Mouse (Mus musculus): Measurements from ENCODE around the gene Prr19. TPM values are rescaled to one million over a fixed set of nuclear protein-coding genes. Genes with fewer than 3 reads are reported as not detected.

Gene Prr19
- polyA plus RNA-seq, 1 experiment from 2014 or later, result 1.1 TPM

- Histone ChIP-seq H3K27me3 (no peaks in the 10 kb centered on the region), H3K9me3 (no peaks in the 10 kb centered on the region), H3K4me1 (peaks cover 70% of the 10 kb centered on the region), H3K27ac (peak overlapping the region; percentile 100), H3K36me3 (peaks cover 16% of the 10 kb centered on the region), H3K4me2 (replicated peaks) (peak overlapping the region; percentile 82), H3K4me3 (peak overlapping the region; percentile 85), H3K9ac (peak overlapping the region; percentile 70)
- ATAC-seq (ENCODE audit: low FRiP score, low read depth), result peak; percentile 48
- WGBS, result under 1% methylated on average over 57 of the region's 60 CpGs
Observed at GRCm38 (mm10) chr7:25278341-25279075, 22.7 kb upstream of the Prr19 start.

- Histone ChIP-seq H3K36me3 (peaks cover 10% of the 10 kb centered on the region), H3K4me1 (peaks cover 70% of the 10 kb centered on the region)
- WGBS, result under 1% methylated on average over 44 of the region's 49 CpGs
Observed at GRCm38 (mm10) chr7:25279076-25279860, 21.9 kb upstream of the Prr19 start.

GRCm38 (mm10) chr7:25279861-25280791 lies 21.1 kb upstream of the Prr19 start:
- Histone ChIP-seq H3K4me1 (peaks cover 70% of the 10 kb centered on the region), H3K9ac (peak overlapping the region; percentile 70), H3K27ac (peak overlapping the region; percentile 100), H3K9me3 (no peaks in the 10 kb centered on the region), H3K27me3 (no peaks in the 10 kb centered on the region), H3K4me3 (peak overlapping the region; percentile 85), H3K36me3 (peaks cover 9% of the 10 kb centered on the region), H3K4me2 (replicated peaks) (peak overlapping the region; percentile 82)
- 0% methylated on average over 6 of the region's 6 CpGs for WGBS
- peak; percentile 51 for ATAC-seq (ENCODE audit: low FRiP score, low read depth)

More at GRCm38 (mm10) chr7:25279076-25279860, 21.9 kb upstream of the Prr19 start:
- peak overlapping the region; percentile 70 for H3K9ac ChIP-seq
- ATAC-seq (ENCODE audit: low FRiP score, low read depth), result peak; percentile 48
- H3K9me3 ChIP-seq, result no peaks in the 10 kb centered on the region
- H3K27me3 ChIP-seq, result no peaks in the 10 kb centered on the region
- peak overlapping the region; percentile 82 for H3K4me2 ChIP-seq (replicated peaks)
- H3K27ac ChIP-seq, result peak overlapping the region; percentile 100
- peak overlapping the region; percentile 85 for H3K4me3 ChIP-seq

- 15% methylated on average over 12 of the region's 12 CpGs for WGBS
- Histone ChIP-seq H3K27me3 (no peaks in the 10 kb centered on the region), H3K27ac (peak overlapping the region; percentile 100), H3K4me1 (peaks cover 59% of the 10 kb centered on the region), H3K4me3 (peak overlapping the region; percentile 85), H3K36me3 (peaks cover 17% of the 10 kb centered on the region), H3K4me2 (replicated peaks) (peak overlapping the region; percentile 82), H3K9me3 (no peaks in the 10 kb centered on the region), H3K9ac (peak overlapping the region; percentile 50)
- no peak for ATAC-seq (ENCODE audit: low FRiP score, low read depth)
Observed at GRCm38 (mm10) chr7:25281166-25281733, 20.0 kb upstream of the Prr19 start.

- peaks cover 24% of the 10 kb centered on the region for H3K36me3 ChIP-seq
- H3K4me2 ChIP-seq (replicated peaks), result peak overlapping the region; percentile 82
- no peaks in the 10 kb centered on the region for H3K27me3 ChIP-seq
- peak overlapping the region; percentile 100 for H3K27ac ChIP-seq
- peak; percentile 74 for ATAC-seq (ENCODE audit: low FRiP score, low read depth)
- no peaks in the 10 kb centered on the region for H3K9me3 ChIP-seq
- under 1% methylated on average over 72 of the region's 108 CpGs for WGBS
- peak overlapping the region; percentile 89 for H3K9ac ChIP-seq
- peaks cover 53% of the 10 kb centered on the region for H3K4me1 ChIP-seq
- peak overlapping the region; percentile 85 for H3K4me3 ChIP-seq
Observed at GRCm38 (mm10) chr7:25281734-25282601, 19.2 kb upstream of the Prr19 start.

- under 1% methylated on average over 28 of the region's 36 CpGs for WGBS
- Histone ChIP-seq H3K9ac (peak overlapping the region; percentile 89), H3K9me3 (no peaks in the 10 kb centered on the region), H3K27me3 (no peaks in the 10 kb centered on the region), H3K4me3 (peak overlapping the region; percentile 85), H3K27ac (peak overlapping the region; percentile 100), H3K36me3 (peaks cover 32% of the 10 kb centered on the region), H3K4me2 (replicated peaks) (peak overlapping the region; percentile 82), H3K4me1 (peaks cover 45% of the 10 kb centered on the region)
- ATAC-seq (ENCODE audit: low FRiP score, low read depth), result no peak
Observed at GRCm38 (mm10) chr7:25282731-25283211, 18.4 kb upstream of the Prr19 start.

GRCm38 (mm10) chr7:25283637-25284036 lies 17.6 kb upstream of the Prr19 start:
- peak overlapping the region; percentile 89 for H3K9ac ChIP-seq
- no peaks in the 10 kb centered on the region for H3K27me3 ChIP-seq
- H3K9me3 ChIP-seq, result no peaks in the 10 kb centered on the region
- H3K4me3 ChIP-seq, result peak overlapping the region; percentile 85
- WGBS, result 23% methylated on average over 5 of the region's 5 CpGs
- ATAC-seq (ENCODE audit: low FRiP score, low read depth), result no peak
- H3K4me2 ChIP-seq (replicated peaks), result peak overlapping the region; percentile 82
- peaks cover 43% of the 10 kb centered on the region for H3K4me1 ChIP-seq
- H3K36me3 ChIP-seq, result peaks cover 41% of the 10 kb centered on the region
- H3K27ac ChIP-seq, result peak overlapping the region; percentile 100; the same call in 1 of the 2 replicates

GRCm38 (mm10) chr7:25284171-25284570 lies 17.0 kb upstream of the Prr19 start:
- Histone ChIP-seq H3K4me3 (peak overlapping the region; percentile 85), H3K4me2 (replicated peaks) (peak overlapping the region; percentile 82), H3K27ac (peak overlapping the region; percentile 100; the same call in 1 of the 2 replicates), H3K4me1 (peaks cover 43% of the 10 kb centered on the region), H3K36me3 (peaks cover 46% of the 10 kb centered on the region), H3K27me3 (no peaks in the 10 kb centered on the region), H3K9me3 (no peaks in the 10 kb centered on the region), H3K9ac (peak overlapping the region; percentile 89)
- WGBS, result 55% methylated on average over 2 of the region's 2 CpGs
- no peak for ATAC-seq (ENCODE audit: low FRiP score, low read depth)

GRCm38 (mm10) chr7:25284766-25285165 lies 16.4 kb upstream of the Prr19 start:
- peak overlapping the region; percentile 89 for H3K9ac ChIP-seq
- ATAC-seq (ENCODE audit: low FRiP score, low read depth), result no peak
- no peaks in the 10 kb centered on the region for H3K9me3 ChIP-seq
- H3K4me1 ChIP-seq, result peaks cover 41% of the 10 kb centered on the region
- peak overlapping the region; percentile 82 for H3K4me2 ChIP-seq (replicated peaks)
- no peaks in the 10 kb centered on the region for H3K27me3 ChIP-seq
- H3K27ac ChIP-seq, result no peak overlapping the region
- H3K36me3 ChIP-seq, result peaks cover 52% of the 10 kb centered on the region
- H3K4me3 ChIP-seq, result peak overlapping the region; percentile 85; the same call in 1 of the 2 replicates
- 70% methylated on average over 5 of the region's 5 CpGs for WGBS

GRCm38 (mm10) chr7:25285511-25286238 lies 15.5 kb upstream of the Prr19 start:
- Histone ChIP-seq H3K27ac (no peak overlapping the region), H3K36me3 (peaks cover 62% of the 10 kb centered on the region), H3K4me2 (replicated peaks) (no peak overlapping the region), H3K9me3 (no peaks in the 10 kb centered on the region), H3K4me3 (no peak overlapping the region), H3K4me1 (peaks cover 36% of the 10 kb centered on the region), H3K27me3 (no peaks in the 10 kb centered on the region), H3K9ac (no peak overlapping the region)
- 93% methylated on average over 20 of the region's 20 CpGs for WGBS
- no peak for ATAC-seq (ENCODE audit: low FRiP score, low read depth)
